Mouse (Mus musculus): ENCODE data around the gene Lmna.

The Lmna gene

DNA sequence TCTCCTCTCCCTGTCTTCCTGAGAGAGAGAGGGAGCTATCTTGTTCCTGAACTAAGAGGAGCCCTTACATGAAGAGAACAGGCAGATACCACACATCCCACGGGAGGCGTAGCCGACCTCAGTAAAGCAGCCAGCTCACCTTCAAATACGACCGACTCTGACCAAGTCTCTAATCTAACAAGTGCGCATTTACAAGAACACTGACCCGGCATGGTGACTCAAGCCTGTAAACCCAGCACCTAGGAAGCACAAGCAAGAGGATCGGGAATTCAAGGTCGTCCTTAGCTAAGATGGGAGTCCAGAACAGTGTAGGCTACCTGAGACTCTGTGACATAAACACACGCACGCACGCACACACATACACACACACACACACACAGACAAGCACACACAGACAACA lies 67.3 kb downstream of the Lmna start:
- no peak for DNase-seq

DNA sequence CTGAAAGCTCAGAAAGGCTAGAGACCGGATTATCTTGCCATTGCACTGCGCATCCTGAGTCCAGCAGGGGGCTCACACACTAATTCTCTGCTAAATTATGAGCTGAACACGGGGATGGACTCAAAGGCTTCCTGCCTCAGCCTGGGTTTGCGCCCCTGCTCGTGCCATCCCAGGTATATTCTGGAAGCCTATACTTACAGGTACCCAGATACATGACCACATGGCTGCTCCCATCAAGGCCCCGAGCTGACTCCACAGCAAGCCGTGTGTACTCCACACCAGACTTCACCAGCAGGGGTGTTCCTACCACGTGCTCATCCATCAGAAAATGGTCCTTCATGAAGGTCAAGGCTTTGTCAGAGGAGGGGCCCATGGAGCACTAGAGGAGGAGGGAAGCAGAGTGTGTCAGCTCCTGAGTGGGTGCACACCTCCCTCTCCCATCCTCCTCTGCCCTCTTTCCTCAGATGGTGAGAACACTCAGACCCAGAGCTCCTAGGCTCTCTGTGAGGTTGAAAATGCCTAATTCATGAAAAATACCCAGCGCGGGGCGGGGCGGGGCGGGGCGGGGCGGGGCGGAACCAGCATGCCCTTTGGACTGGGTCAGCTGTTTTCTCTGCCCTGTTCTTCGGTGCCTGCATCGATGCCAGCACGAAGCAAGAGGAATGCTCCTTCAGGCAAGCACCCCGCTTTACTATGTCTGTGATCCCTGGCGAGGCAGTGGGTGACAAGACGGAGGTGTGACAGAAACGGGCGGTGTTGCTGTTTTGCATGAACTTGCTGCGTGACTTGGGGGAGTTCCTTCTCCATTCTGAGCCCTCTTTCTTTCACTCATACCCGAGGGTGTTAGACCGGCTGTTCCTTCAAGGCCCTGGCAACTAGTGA lies 69.0 kb downstream of the Lmna start:
- no peak for DNase-seq

DNA sequence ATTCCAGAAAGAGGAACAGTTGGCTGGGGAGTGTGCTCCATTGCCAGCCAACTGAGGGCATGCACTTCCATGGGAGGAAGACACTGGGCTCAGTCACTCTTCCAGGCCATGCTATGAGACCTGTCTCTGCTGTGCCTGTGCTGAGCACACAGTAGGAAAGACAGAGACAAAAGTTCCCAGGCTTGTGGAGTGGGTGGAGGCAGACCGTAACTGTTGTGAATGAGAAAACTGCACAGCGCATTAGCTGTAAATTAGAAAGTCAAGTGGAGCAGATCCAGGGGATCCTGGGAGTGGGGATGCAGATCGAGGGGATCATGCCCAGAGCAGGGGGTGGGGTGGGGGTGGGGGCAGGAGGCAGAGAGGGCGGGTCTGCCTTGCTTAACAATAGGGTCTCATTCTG lies 70.2 kb downstream of the Lmna start:
- no peak for DNase-seq

DNA sequence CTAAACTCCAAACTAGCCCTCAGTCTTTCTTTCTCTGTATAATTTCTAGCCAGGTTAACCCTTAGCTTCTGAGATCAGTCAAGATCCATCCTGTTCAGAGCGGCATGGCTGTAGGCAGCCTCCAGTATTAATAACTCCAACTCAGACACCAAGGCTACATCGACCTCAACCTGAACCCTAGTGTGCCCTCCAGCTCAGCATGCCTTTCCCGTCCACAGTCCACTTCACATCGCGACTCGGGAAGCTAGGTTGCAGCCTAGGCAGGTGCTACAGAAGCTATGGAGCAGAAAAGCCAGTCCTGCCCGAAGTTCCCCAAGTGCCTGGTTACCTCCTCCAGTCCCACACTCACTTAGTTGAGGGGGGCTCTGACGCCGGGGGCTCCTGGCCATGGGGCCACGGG lies 72.3 kb downstream of the Lmna start:
- DNase-seq, result no peak

DNA sequence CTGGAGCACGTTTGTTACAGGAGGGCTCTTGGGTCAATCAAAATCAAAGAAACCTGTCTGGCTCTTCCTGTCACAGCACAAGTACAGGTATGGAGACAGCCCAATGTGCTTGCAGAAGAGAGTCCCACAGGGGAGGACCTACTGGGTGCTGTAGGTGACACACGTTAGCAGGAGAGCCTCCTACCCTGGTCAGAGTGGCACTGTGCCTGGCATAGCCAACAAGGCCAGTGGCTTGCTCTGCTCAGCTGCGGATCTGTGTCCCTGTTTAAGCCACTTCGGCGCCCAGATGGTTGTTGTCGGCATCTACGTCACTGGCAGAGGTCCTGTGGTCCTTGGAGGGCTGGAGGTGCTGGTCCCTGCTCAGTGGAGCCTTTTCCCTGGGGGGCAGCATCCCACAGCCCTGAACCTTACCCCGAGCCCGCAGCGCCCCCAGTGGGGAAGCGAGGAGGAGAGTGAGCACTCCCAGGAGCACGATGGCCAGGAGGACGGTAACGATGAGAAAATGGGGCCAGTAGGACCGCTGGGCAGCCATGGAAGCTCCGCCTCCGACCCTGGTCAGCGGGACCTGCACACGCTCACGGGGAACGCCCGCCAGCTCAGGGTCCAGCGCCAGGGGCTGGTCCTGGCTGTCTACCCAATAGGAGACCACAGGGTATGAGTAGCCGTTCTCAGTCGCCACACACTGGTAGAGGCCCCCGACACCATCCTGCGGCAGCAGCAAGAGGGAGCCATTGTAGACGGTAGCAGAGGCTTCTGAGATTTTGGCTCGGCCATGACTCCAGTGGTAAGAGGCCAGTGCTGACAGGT lies 73.2 kb downstream of the Lmna start:
- DNase-seq, result peak; percentile 74 to 83

DNA sequence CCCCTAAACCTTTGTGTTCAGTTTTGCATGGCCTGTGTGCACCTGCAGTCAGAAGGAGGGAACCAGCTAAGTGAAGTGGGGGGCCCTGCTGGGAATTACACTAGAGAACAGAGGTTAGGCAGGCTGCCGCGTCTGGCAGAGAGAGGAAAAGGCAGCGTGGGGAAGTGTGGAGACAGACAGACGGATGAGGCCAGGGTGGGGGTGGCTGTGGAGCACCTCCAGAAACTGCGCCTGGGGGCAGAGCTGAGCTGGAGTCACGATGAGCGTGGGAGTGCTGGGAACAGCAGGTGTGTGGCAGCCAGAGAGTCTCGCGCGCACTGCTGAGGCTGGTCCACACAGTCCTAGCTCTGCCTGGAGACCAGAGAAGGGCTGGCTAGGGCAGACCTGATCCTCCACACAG lies 74.2 kb downstream of the Lmna start:
- no peak for DNase-seq
